Mouse (Mus musculus) gastrocnemius, adult 18-20 months (tissue): ENCODE results near the gene Cxcl17. TPM values are rescaled to one million over a fixed set of nuclear protein-coding genes. Genes with fewer than 3 reads are reported as not detected.
A peak's percentile ranks its signal among the peaks of the same experiment; 100 is the strongest.
"Not testable (repeated sequence)": the region's sequence is repeated elsewhere in the genome, so short reads cannot be mapped to it uniquely, and the experiment has no call there.

Source experiments
- DNase-seq: peaks from one replicate; pipeline ENCODE4 v3.0.0; 2021; ENCODE audit warnings: low spot score
- total RNA-seq, 2 experiments: library from RNA; stranded (reverse); gene quantifications; 2 replicates each; pipeline ENCODE4 v1.2.3; 2021

Cxcl17 gene
- total RNA-seq, 2 experiments from 2014 or later = not detected

- DNase-seq = not testable (repeated sequence)
Measured at GRCm38 (mm10) chr7:25426380-25426779, 13.7 kb upstream of the Cxcl17 start.

GRCm38 (mm10) chr7:25424429-25424828 is 11.7 kb upstream of the Cxcl17 start:
- DNase-seq = peak; percentile 87

GRCm38 (mm10) chr7:25422286-25422841 is 9.7 kb upstream of the Cxcl17 start:
- no peak for DNase-seq

- DNase-seq = no peak
Measured at GRCm38 (mm10) chr7:25419943-25420342, 7.3 kb upstream of the Cxcl17 start.

- no peak for DNase-seq
Measured at GRCm38 (mm10) chr7:25419536-25419935, 6.8 kb upstream of the Cxcl17 start.

GRCm38 (mm10) chr7:25417597-25417996 is 4.9 kb upstream of the Cxcl17 start:
- no peak for DNase-seq

GRCm38 (mm10) chr7:25411861-25412260 is 825 bp downstream of the Cxcl17 start:
- no peak for DNase-seq

GRCm38 (mm10) chr7:25410969-25411615 is 1.6 kb downstream of the Cxcl17 start:
- DNase-seq = no peak

- DNase-seq = no peak
Measured at GRCm38 (mm10) chr7:25409114-25409760, 3.4 kb downstream of the Cxcl17 start.

GRCm38 (mm10) chr7:25406468-25406867 is 6.2 kb downstream of the Cxcl17 start:
- DNase-seq = no peak

- DNase-seq = peak; percentile 59
Measured at GRCm38 (mm10) chr7:25402671-25403101, 10.0 kb downstream of the Cxcl17 start.

GRCm38 (mm10) chr7:25401986-25402385 is 10.7 kb downstream of the Cxcl17 start:
- DNase-seq = no peak

- no peak for DNase-seq
Measured at GRCm38 (mm10) chr7:25401551-25401950, 11.1 kb downstream of the Cxcl17 start.

GRCm38 (mm10) chr7:25399028-25399427 is 13.7 kb downstream of the Cxcl17 start:
- not testable (repeated sequence) for DNase-seq

GRCm38 (mm10) chr7:25398610-25399009 is 14.1 kb downstream of the Cxcl17 start, which contains the start of gene Lipe:
Gene Lipe (minus strand): TSS chr7:25398710.
- no peak for DNase-seq

- DNase-seq = no peak
Measured at GRCm38 (mm10) chr7:25396621-25397020, 16.1 kb downstream of the Cxcl17 start.

- peak; percentile 97 for DNase-seq
Measured at GRCm38 (mm10) chr7:25395558-25396521, 16.8 kb downstream of the Cxcl17 start.

- DNase-seq = no peak
Measured at GRCm38 (mm10) chr7:25395186-25395557, 17.5 kb downstream of the Cxcl17 start.

GRCm38 (mm10) chr7:25394754-25395153 is 17.9 kb downstream of the Cxcl17 start:
- DNase-seq = no peak

GRCm38 (mm10) chr7:25393451-25394210 is 19.1 kb downstream of the Cxcl17 start:
- DNase-seq = no peak

- no peak for DNase-seq
Measured at GRCm38 (mm10) chr7:25392851-25393250, 19.8 kb downstream of the Cxcl17 start.
